Mouse (Mus musculus) spleen, postnatal 4 days (tissue): ENCODE data around the gene Epha2.

Experiments used
- DNase-seq, 2 experiments: peaks; one replicate each; pipeline ENCODE4 v3.0.0; 2022; ENCODE audit warnings: low spot score in 2 of 2

Gene Epha2

DNA sequence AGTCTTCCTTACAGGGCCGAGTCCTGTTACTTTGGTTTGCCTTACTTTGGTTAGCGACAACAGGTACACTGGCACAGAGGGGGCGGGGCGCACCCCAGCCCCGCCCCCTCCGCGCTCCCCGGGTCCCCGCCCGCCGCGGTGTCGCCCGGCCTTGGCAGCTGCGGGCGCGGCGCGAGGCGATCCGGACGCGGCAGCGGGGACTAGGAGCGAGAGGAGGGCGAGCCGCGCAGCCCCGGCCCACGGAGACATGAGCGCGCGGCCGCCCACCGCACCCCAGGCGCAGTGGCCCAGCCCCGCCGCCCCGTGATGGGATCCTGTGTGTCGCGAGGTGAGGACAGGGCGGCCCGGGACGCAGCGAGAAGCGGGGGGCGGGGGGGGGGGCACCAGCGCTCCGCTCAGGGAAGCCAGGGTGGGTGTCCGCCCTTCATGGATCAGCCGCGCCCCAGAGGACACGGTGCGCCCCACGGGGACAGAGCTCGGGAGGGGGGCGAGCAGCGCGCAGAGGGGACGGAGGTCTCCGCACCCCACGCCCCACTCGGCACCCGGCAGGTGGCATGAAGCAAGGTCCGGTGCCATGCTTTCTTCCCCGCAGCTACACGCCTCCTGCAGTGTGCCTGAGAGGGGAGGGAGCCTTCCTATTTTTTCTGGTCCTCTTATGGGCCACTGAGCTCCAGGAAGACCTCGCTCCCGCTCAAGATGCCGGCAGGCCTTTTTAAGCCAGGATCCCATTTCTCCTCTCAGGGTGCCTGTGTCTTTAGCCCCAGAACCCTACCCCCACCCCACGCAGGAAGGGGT, 67.2 kb downstream of the Epha2 start, which contains the start of gene Fam131c:
Gene Fam131c (plus strand): TSS at position 224 of the 795 bp plus-strand sequence.
- DNase-seq: no peak

DNA sequence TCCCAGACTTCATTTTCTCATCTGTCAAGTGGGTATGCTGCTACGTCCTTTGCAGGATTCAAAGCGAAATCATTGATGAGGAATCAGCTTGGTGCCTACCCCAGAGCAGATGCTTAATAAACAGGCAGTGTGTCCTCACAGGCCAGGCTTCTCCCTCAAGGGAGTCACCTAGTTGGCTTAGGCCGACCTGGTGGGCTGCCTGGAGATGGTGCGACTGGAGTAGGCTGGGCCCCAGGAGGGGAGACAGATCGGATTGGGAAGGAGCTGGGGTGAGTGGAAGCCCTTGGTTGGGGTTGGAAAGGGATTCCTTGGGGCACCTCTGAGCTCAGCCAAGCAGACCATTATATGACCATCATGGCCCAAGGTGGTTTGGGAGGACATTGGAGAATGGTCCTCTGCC, 71.4 kb downstream of the Epha2 start:
- no peak for DNase-seq
